Mouse (Mus musculus): ENCODE results near the gene Kdm2a. TPM values are rescaled to one million over a fixed set of nuclear protein-coding genes. Genes with fewer than 3 reads are reported as not detected.
"Not testable (repeated sequence)": the region's sequence is repeated elsewhere in the genome, so short reads cannot be mapped to it uniquely, and the experiment has no call there.

Gene Kdm2a
- total RNA-seq, 1 experiment: 45.6 TPM

DNA sequence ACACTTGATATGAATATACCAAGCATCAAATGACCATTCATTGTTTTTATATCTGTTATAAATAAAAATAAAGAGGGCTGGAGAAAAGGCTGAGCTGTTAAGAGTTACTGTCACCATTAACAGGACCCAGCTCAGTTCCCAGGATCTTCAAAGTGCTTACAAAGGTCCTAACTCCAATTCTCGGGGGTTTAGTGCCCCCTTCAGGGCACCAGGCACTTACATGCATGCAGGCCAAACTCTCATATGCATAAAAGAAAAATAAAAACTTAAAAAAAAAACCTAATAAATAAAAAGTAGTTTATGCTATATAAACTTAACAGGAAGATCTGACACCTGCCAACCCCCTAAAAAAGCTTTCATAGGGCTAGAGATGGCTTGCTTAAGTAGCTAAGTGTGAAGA, 13.8 kb downstream of the Kdm2a start:
- Histone ChIP-seq H3K9me3 (ENCODE audit: control insufficient read depth, insufficient read depth, low read depth, low read length) (no peaks in the 10 kb centered on the region), H3K27ac (ENCODE audit: insufficient read depth, low read depth, low read length, poor library complexity, severe bottlenecking) (no peak overlapping the region), H3K4me3 (ENCODE audit: insufficient read depth in 1 of 2, low read depth in 1 of 2, low read length in 2 of 2, poor library complexity in 1 of 2, severe bottlenecking in 1 of 2) (no peak overlapping the region), H3K36me3 (ENCODE audit: control insufficient read depth, insufficient read depth, low read length, poor library complexity, severe bottlenecking) (no peaks in the 10 kb centered on the region), H3K9ac (ENCODE audit: insufficient read depth, low read depth, low read length, poor library complexity, severe bottlenecking) (no peak overlapping the region), H3K4me1 (ENCODE audit: control insufficient read depth in 2 of 2, insufficient read depth in 2 of 2, low read length in 2 of 2, poor library complexity in 1 of 2) (no peaks in the 10 kb centered on the region)
- TF ChIP-seq CHD2 (IDR thresholded peaks at IDR 0.05; ENCODE audit: low read depth, low read length) (no peak), ZNF384 (IDR thresholded peaks at IDR 0.05; ENCODE audit: low read depth, low read length) (no peak), MAFK (IDR thresholded peaks at IDR 0.05; ENCODE audit: insufficient read depth, low read depth, low read length) (no peak), ZC3H11A (IDR thresholded peaks at IDR 0.05; ENCODE audit: borderline replicate concordance, low read depth, low read length) (no peak), HCFC1 (IDR thresholded peaks at IDR 0.05; ENCODE audit: borderline replicate concordance, insufficient read depth, low read length) (no peak)
- DNase-seq (ENCODE audit: low read depth, low spot score): no peak
- in situ Hi-C loops (cut with MboI; ENCODE audit: low sequenced_read_pairs in 2 of 2, unreplicated experiment in 2 of 2): no loop called here

DNA sequence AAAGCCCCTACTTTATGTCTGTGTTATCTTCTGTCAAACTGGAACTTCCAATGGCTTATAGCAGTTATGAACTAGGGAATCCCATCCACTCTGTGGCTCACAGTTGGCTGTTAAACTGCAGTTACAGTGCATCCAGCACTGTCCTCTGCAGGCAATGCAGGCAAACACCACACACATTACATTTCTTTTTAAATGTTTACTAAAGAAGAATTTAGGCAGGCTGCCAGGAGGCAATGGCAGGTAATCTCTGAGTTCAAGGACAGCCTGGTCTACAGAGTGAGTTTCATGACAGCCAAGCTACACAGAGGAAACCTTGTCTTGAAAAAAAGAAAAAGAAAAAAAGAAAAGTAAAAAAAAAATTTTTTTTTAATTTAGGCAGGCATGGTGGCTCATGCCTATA, 14.8 kb downstream of the Kdm2a start:
- no peak for DNase-seq (ENCODE audit: low read depth, low spot score)
- in situ Hi-C loops (cut with MboI; ENCODE audit: low sequenced_read_pairs in 2 of 2, unreplicated experiment in 2 of 2): no loop called here
- Histone ChIP-seq H3K4me3 (ENCODE audit: insufficient read depth in 1 of 2, low read depth in 1 of 2, low read length in 2 of 2, poor library complexity in 1 of 2, severe bottlenecking in 1 of 2) (no peak overlapping the region), H3K4me1 (ENCODE audit: control insufficient read depth in 2 of 2, insufficient read depth in 2 of 2, low read length in 2 of 2, poor library complexity in 1 of 2) (no peaks in the 10 kb centered on the region), H3K9me3 (ENCODE audit: control insufficient read depth, insufficient read depth, low read depth, low read length) (no peaks in the 10 kb centered on the region), H3K27ac (ENCODE audit: insufficient read depth, low read depth, low read length, poor library complexity, severe bottlenecking) (no peak overlapping the region), H3K36me3 (ENCODE audit: control insufficient read depth, insufficient read depth, low read length, poor library complexity, severe bottlenecking) (no peaks in the 10 kb centered on the region), H3K9ac (ENCODE audit: insufficient read depth, low read depth, low read length, poor library complexity, severe bottlenecking) (no peak overlapping the region)
- TF ChIP-seq ZNF384 (IDR thresholded peaks at IDR 0.05; ENCODE audit: low read depth, low read length): no peak
- no peak for TF ChIP-seq MAFK (IDR thresholded peaks at IDR 0.05; ENCODE audit: insufficient read depth, low read depth, low read length)
- no peak for TF ChIP-seq CHD2 (IDR thresholded peaks at IDR 0.05; ENCODE audit: low read depth, low read length)
- no peak for TF ChIP-seq ZC3H11A (IDR thresholded peaks at IDR 0.05; ENCODE audit: borderline replicate concordance, low read depth, low read length)
- TF ChIP-seq HCFC1 (IDR thresholded peaks at IDR 0.05; ENCODE audit: borderline replicate concordance, insufficient read depth, low read length): no peak

DNA sequence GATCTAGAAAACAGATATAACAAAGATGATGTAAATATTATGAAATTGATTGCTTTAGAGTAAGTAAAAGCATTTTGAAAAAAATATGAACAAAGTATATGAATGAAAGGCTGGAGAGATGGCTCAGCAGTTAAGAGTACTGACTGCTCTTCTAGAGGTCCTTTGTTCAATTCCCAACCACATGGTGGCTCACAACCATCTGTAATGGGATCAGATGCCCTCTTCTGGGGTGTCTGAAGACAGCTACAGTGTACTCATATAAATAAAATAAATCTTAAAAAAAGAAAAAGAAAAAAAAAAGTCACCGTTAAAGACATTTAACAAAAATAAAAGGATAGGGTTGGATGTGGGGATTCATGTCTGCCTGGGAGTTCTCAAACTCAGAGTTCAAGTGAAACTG, 15.8 kb downstream of the Kdm2a start:
- in situ Hi-C loops (cut with MboI; ENCODE audit: low sequenced_read_pairs in 2 of 2, unreplicated experiment in 2 of 2); H3K27ac ChIP-seq (ENCODE audit: insufficient read depth, low read depth, low read length, poor library complexity, severe bottlenecking); H3K9ac ChIP-seq (ENCODE audit: insufficient read depth, low read depth, low read length, poor library complexity, severe bottlenecking); H3K9me3 ChIP-seq (ENCODE audit: control insufficient read depth, insufficient read depth, low read depth, low read length); H3K36me3 ChIP-seq (ENCODE audit: control insufficient read depth, insufficient read depth, low read length, poor library complexity, severe bottlenecking); H3K4me3 ChIP-seq (ENCODE audit: insufficient read depth in 1 of 2, low read depth in 1 of 2, low read length in 2 of 2, poor library complexity in 1 of 2, severe bottlenecking in 1 of 2); DNase-seq (ENCODE audit: low read depth, low spot score); H3K4me1 ChIP-seq (ENCODE audit: control insufficient read depth in 2 of 2, insufficient read depth in 2 of 2, low read length in 2 of 2, poor library complexity in 1 of 2): not testable (repeated sequence)

DNA sequence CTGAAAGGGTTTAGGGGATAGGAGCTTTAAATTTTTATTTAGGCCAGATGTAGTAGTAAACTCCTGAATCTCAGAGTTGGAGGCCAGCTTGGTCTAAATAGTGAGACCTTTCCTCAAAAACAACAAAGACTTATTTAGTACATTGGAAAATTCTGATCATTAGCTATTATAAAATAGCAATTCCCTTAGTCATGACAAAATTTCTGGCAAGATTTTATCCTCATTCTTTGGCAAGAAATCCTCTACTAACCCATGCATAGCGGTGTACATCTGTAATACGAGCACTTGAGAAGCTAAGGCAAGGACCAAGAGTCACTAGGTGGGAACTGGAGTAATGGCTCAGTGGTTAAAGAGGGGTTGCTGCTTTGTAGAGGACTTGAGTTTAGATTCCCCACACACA, 27.4 kb downstream of the Kdm2a start:
- Histone ChIP-seq H3K27ac (ENCODE audit: insufficient read depth, low read depth, low read length, poor library complexity, severe bottlenecking) (no peak overlapping the region), H3K4me1 (ENCODE audit: control insufficient read depth in 2 of 2, insufficient read depth in 2 of 2, low read length in 2 of 2, poor library complexity in 1 of 2) (no peaks in the 10 kb centered on the region), H3K9ac (ENCODE audit: insufficient read depth, low read depth, low read length, poor library complexity, severe bottlenecking) (no peak overlapping the region), H3K9me3 (ENCODE audit: control insufficient read depth, insufficient read depth, low read depth, low read length) (no peaks in the 10 kb centered on the region), H3K4me3 (ENCODE audit: insufficient read depth in 1 of 2, low read depth in 1 of 2, low read length in 2 of 2, poor library complexity in 1 of 2, severe bottlenecking in 1 of 2) (no peak overlapping the region), H3K36me3 (ENCODE audit: control insufficient read depth, insufficient read depth, low read length, poor library complexity, severe bottlenecking) (no peaks in the 10 kb centered on the region)
- TF ChIP-seq ZC3H11A (IDR thresholded peaks at IDR 0.05; ENCODE audit: borderline replicate concordance, low read depth, low read length) (no peak), MAFK (IDR thresholded peaks at IDR 0.05; ENCODE audit: insufficient read depth, low read depth, low read length) (no peak), CHD2 (IDR thresholded peaks at IDR 0.05; ENCODE audit: low read depth, low read length) (no peak), HCFC1 (IDR thresholded peaks at IDR 0.05; ENCODE audit: borderline replicate concordance, insufficient read depth, low read length) (no peak), ZNF384 (IDR thresholded peaks at IDR 0.05; ENCODE audit: low read depth, low read length) (no peak)
- in situ Hi-C loops (cut with MboI; ENCODE audit: low sequenced_read_pairs in 2 of 2, unreplicated experiment in 2 of 2): no loop called here
- DNase-seq (ENCODE audit: low read depth, low spot score): no peak

DNA sequence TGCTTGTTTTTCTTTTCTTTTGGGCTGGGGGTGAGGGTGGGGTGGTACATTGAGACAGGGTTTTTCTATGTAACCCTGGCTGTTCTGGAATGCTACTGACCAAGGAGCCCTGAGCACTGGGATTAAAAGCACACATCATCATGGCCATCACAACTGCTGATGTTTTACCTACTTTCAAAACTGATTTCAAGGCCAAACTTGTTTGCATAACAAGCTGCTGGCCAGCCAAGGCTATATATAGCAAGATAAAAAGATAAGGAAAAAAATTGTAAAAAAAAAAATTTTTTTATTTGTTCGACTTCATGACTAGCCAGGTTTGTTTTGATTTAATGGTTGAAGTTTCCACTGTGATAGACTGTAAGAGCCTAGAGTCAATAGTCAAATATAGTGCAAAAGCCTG, 27.8 kb downstream of the Kdm2a start:
- in situ Hi-C loops (cut with MboI; ENCODE audit: low sequenced_read_pairs in 2 of 2, unreplicated experiment in 2 of 2): no loop called here
- no peak for DNase-seq (ENCODE audit: low read depth, low spot score)
- Histone ChIP-seq H3K27ac (ENCODE audit: insufficient read depth, low read depth, low read length, poor library complexity, severe bottlenecking) (no peak overlapping the region), H3K4me3 (ENCODE audit: insufficient read depth in 1 of 2, low read depth in 1 of 2, low read length in 2 of 2, poor library complexity in 1 of 2, severe bottlenecking in 1 of 2) (no peak overlapping the region), H3K9me3 (ENCODE audit: control insufficient read depth, insufficient read depth, low read depth, low read length) (no peaks in the 10 kb centered on the region), H3K4me1 (ENCODE audit: control insufficient read depth in 2 of 2, insufficient read depth in 2 of 2, low read length in 2 of 2, poor library complexity in 1 of 2) (no peaks in the 10 kb centered on the region), H3K36me3 (ENCODE audit: control insufficient read depth, insufficient read depth, low read length, poor library complexity, severe bottlenecking) (no peaks in the 10 kb centered on the region), H3K9ac (ENCODE audit: insufficient read depth, low read depth, low read length, poor library complexity, severe bottlenecking) (no peak overlapping the region)
- TF ChIP-seq ZNF384 (IDR thresholded peaks at IDR 0.05; ENCODE audit: low read depth, low read length): no peak
- no peak for TF ChIP-seq HCFC1 (IDR thresholded peaks at IDR 0.05; ENCODE audit: borderline replicate concordance, insufficient read depth, low read length)
- TF ChIP-seq MAFK (IDR thresholded peaks at IDR 0.05; ENCODE audit: insufficient read depth, low read depth, low read length): no peak
- no peak for TF ChIP-seq ZC3H11A (IDR thresholded peaks at IDR 0.05; ENCODE audit: borderline replicate concordance, low read depth, low read length)
- TF ChIP-seq CHD2 (IDR thresholded peaks at IDR 0.05; ENCODE audit: low read depth, low read length): no peak
